Mouse (Mus musculus) olfactory bulb, adult 2 months (tissue): ENCODE measurements around the gene Lig1.

Experiments used
- CTCF ChIP-seq: fragments of 200-500 bp; IDR thresholded peaks from 2 replicates; pipeline ENCODE4 v1.5.1; 2012; ENCODE audit warnings: low read depth, mild to moderate bottlenecking, low read length, moderate library complexity; ENCODE audit not compliant: insufficient read depth
- POLR2A ChIP-seq: fragments of 200-500 bp; IDR thresholded peaks from 2 replicates; pipeline ENCODE4 v1.6.1; 2012; ENCODE audit warnings: mild to moderate bottlenecking, low read depth, low read length, moderate library complexity; ENCODE audit not compliant: insufficient read depth

GRCm38 (mm10) chr7:13321424-13321823 is 44.3 kb downstream of the Lig1 start:
- TF ChIP-seq CTCF (no peak), POLR2A (no peak)
